Mouse (Mus musculus): ENCODE results near the gene Ankrd9. TPM values are rescaled to one million over a fixed set of nuclear protein-coding genes. Genes with fewer than 3 reads are reported as not detected.

Ankrd9 gene
- total RNA-seq, 4 experiments from 2014 or later, result 147 to 209 (median 152) TPM

Other genes starting within 250 kb of the Ankrd9 start
- 10 to 100 TPM; 13.3 to 19.9 (median 15.9) TPM for gene Wdr20, start 241.1 kb downstream of the Ankrd9 start, total RNA-seq (2022)
- gene Mok, start 138.1 kb downstream of the Ankrd9 start, total RNA-seq (2022), result under 1 TPM in 2 of 4 experiments, not detected in 2; 0.35 to 0.52 TPM
- 1 to 10 TPM; 7.8 to 9.6 (median 8.4) TPM for gene Zfp839, start 128.8 kb downstream of the Ankrd9 start, total RNA-seq (2022)
- gene Cinp, start 89.9 kb downstream of the Ankrd9 start, total RNA-seq (2022), result 10 to 100 TPM; 22.3 to 24.5 (median 22.8) TPM
- 1 to 10 TPM; 2.8 to 3.2 (median 2.8) TPM for gene Tecpr2, start 89.8 kb downstream of the Ankrd9 start, total RNA-seq (2022)
- 1 to 10 TPM; 5.5 to 6.9 (median 5.8) TPM for gene Rcor1, start 60.3 kb upstream of the Ankrd9 start, total RNA-seq (2022)
- gene Traf3, start 187.3 kb upstream of the Ankrd9 start, total RNA-seq (2022), result 10 to 100 TPM in 3 of 4 experiments, 1 to 10 TPM in 1; 8.7 to 20.0 (median 12.9) TPM
- gene 4930595D18Rik, start 205.5 kb upstream of the Ankrd9 start, total RNA-seq (2022), result not detected